Mouse (Mus musculus) heart, adult 2 months (tissue): ENCODE results near the gene Gm12830. TPM values are rescaled to one million over a fixed set of nuclear protein-coding genes. Genes with fewer than 3 reads are reported as not detected.

Source experiments
- DNase-seq, 2 experiments: peaks; one replicate each; pipeline ENCODE4 v3.0.0; 2021
- H3K27ac ChIP-seq: fragments of 200-600 bp; 2 replicates; pipeline ENCODE4 v1.8.1; 2022
- H3K27me3 ChIP-seq: fragments of 200-500 bp; 2 replicates; pipeline ENCODE4 v1.6.1; 2012; ENCODE audit warnings: mild to moderate bottlenecking, low read length, inconsistent platforms, mixed read lengths; ENCODE audit not compliant: control insufficient read depth, insufficient read depth
- H3K36me3 ChIP-seq: fragments of 200-500 bp; 2 replicates; pipeline ENCODE4 v1.6.1; 2012; ENCODE audit warnings: low read length, inconsistent platforms; ENCODE audit not compliant: control insufficient read depth, insufficient read depth
- H3K4me1 ChIP-seq: fragments of 200-500 bp; 2 replicates; pipeline ENCODE4 v1.6.1; 2011; ENCODE audit warnings: low read length; ENCODE audit not compliant: control insufficient read depth, insufficient read depth
- H3K4me3 ChIP-seq: fragments of 200-600 bp; 2 replicates; pipeline ENCODE4 v1.8.1; 2022
- H3K79me2 ChIP-seq: fragments of 200-500 bp; replicated peaks from 2 replicates; pipeline ENCODE4 v1.6.1; 2012; ENCODE audit warnings: mild to moderate bottlenecking, inconsistent platforms, low read length, moderate library complexity, mixed read lengths; ENCODE audit not compliant: control insufficient read depth, insufficient read depth
- H3K9ac ChIP-seq: fragments of 200-500 bp; 2 replicates; pipeline ENCODE4 v1.6.1; 2012; ENCODE audit warnings: low read depth, mild to moderate bottlenecking, control low read depth, inconsistent platforms, low read length, mixed read lengths
- CTCF ChIP-seq: fragments of 200-600 bp; IDR thresholded peaks from 2 replicates; pipeline ENCODE4 v1.8.1; 2022; ENCODE audit warnings: antibody characterized with exemption, mild to moderate bottlenecking, moderate library complexity
- EP300 ChIP-seq: fragments of 200-500 bp; IDR thresholded peaks from 2 replicates; pipeline ENCODE4 v1.6.1; 2011; ENCODE audit warnings: low read depth, low read length, control low read depth; ENCODE audit not compliant: insufficient read depth
- POLR2A ChIP-seq: fragments of 200-500 bp; IDR thresholded peaks from 2 replicates; pipeline ENCODE4 v1.6.1; 2011; ENCODE audit warnings: mild to moderate bottlenecking, low read depth, low read length, control low read depth; ENCODE audit not compliant: insufficient read depth
- WGBS: fragments of 180-500 bp; shearing (Covaris S2); methylation state at CpG from one replicate; pipeline ENCODE4 v1.1.7; 2018; 5-methylcytosine and 5-hydroxymethylcytosine counted together
- intact Hi-C: fragments of 180-260 bp; cut with DNase I; formaldehyde crosslinking; loops from one replicate; pipeline ENCODE4 v1.15.1; 2025
- long read RNA-seq: library from polyadenylated mRNA; stranded (forward); transcript quantifications from one replicate; pipeline ENCODE4 v2.0.0, GENCODE M21; 2021
- polyA plus RNA-seq: library from polyadenylated mRNA; depleted of rRNA; stranded (reverse); fragments of >200 nt; gene quantifications from 2 replicates; pipeline ENCODE4 v1.2.3, GENCODE M21; 2012; rRNA removed
- total RNA-seq, 2 experiments: library from RNA; stranded (reverse); gene quantifications; 2 replicates each; pipeline ENCODE4 v1.2.3; 2021

Gm12830 gene
- total RNA-seq (not detected), polyA plus RNA-seq (not detected in 2 replicates)
- long read RNA-seq, result 0 reads

DNA sequence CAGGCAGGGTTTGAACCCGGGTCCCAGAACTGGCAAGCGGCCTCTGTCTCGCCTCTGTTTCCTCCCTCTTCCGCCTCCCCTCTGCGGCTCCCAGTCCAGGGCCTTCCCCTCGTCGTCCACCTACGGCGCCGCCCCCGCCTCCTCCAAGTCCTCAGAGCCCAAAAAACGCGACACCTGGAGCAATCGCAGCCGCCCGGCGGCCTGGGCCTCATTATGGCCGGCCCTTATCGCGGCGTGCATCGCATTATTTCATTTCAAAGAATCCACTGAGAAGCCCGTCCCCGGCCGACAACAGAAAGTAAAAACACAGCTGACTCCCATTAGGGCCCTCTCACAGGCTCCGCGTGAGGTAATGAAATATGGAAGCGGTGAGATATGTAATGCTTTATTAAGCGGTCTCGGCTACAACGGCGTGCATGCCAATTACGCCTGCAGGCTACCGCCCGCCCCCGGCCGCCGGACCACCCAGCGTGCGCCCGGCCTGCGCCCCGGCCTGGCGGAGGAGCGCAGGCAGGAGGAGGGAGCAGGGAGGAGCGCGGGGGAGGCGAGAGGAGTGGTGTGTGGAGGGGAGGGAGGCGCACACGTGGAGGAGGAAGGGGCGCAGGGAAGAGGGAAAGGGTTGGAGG, at the start of gene Gm12830:
Gene Gm12830, plus strand, starts transcription at position 156 of the 626 bp plus-strand sequence.
- H3K9ac ChIP-seq, result peak within 1 kb of the TSS; percentile 47; the same call in 1 of the 2 replicates
- no peak for TF ChIP-seq EP300
- no peak for TF ChIP-seq CTCF
- no peak for TF ChIP-seq POLR2A
- no peaks in the 10 kb centered on the region for H3K36me3 ChIP-seq
- H3K27ac ChIP-seq, result no peak within 1 kb of the TSS
- WGBS, result 2% methylated on average over 51 of the region's 51 CpGs
- no peaks in the 10 kb centered on the region for H3K27me3 ChIP-seq
- peak within 1 kb of the TSS; percentile 59 for H3K4me3 ChIP-seq
- H3K79me2 ChIP-seq, result no peaks in the 10 kb centered on the region
- no peaks in the 10 kb centered on the region for H3K4me1 ChIP-seq
- DNase-seq, result peak; percentile 41 to 47
- intact Hi-C loops, result no loop called here

DNA sequence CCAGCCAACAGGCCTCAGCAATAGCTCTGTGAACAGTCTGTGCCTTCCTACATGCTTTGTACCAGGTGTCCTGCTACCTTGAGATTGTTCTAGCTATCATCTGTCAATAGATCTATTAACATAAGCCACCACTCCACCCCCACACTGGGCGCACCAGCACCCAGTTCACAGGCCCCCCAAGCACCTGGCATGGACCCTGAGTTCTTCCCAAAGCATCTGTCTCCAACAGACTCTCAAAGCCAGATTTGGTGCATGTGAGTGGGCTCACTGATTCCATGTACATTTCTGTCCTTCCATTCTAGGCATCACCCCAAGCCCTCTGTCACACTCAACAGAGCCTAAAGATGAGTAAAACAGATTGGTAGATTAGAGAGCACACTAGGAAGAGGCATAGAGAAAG, 48.2 kb upstream of the Gm12830 start:
- 100% methylated on average over 1 of the region's 1 CpGs for WGBS
- no peak for DNase-seq
- TF ChIP-seq POLR2A (no peak), CTCF (no peak), EP300 (no peak)
- no peaks in the 10 kb centered on the region for H3K4me1 ChIP-seq
- H3K79me2 ChIP-seq, result no peaks in the 10 kb centered on the region
- no peak overlapping the region for H3K27ac ChIP-seq
- no peaks in the 10 kb centered on the region for H3K36me3 ChIP-seq
- H3K9ac ChIP-seq, result no peak overlapping the region
- no peaks in the 10 kb centered on the region for H3K27me3 ChIP-seq
- intact Hi-C loops, result no loop called here
- no peak overlapping the region for H3K4me3 ChIP-seq

DNA sequence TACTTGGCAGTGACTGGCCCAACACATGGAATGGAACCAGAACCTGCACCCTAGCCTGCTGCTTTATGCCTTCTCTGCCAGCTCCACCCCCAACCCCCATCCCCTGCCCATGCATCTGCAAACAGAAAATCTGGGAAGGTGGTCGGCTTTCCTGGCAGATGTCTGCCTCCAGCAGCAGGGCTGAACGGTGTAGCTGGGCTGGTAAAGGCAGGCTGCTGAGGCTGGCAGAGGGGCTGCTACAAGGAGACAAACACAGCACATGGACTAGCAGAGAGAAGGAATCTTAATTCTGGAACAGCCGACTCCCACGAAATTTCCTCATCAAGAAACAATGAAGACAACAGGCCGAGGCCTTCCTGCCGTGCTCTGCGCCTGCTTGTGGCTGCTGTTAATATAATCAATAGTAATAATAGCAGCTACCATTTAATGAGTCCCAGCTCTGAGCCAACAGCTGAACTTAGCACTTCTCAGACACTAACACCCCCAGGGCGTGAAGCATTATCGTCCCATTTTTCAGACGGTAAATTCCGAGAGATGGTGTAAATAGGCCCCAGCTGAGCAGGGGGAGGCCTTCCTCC, 43.8 kb upstream of the Gm12830 start:
- H3K9ac ChIP-seq, result no peak overlapping the region
- no peaks in the 10 kb centered on the region for H3K27me3 ChIP-seq
- no peak overlapping the region for H3K4me3 ChIP-seq
- H3K4me1 ChIP-seq, result no peaks in the 10 kb centered on the region
- TF ChIP-seq EP300 (no peak), CTCF (no peak), POLR2A (no peak)
- H3K27ac ChIP-seq, result no peak overlapping the region
- H3K79me2 ChIP-seq, result no peaks in the 10 kb centered on the region
- DNase-seq, result no peak
- 50% methylated on average over 11 of the region's 11 CpGs for WGBS
- H3K36me3 ChIP-seq, result no peaks in the 10 kb centered on the region
- intact Hi-C loops, result no loop called here

DNA sequence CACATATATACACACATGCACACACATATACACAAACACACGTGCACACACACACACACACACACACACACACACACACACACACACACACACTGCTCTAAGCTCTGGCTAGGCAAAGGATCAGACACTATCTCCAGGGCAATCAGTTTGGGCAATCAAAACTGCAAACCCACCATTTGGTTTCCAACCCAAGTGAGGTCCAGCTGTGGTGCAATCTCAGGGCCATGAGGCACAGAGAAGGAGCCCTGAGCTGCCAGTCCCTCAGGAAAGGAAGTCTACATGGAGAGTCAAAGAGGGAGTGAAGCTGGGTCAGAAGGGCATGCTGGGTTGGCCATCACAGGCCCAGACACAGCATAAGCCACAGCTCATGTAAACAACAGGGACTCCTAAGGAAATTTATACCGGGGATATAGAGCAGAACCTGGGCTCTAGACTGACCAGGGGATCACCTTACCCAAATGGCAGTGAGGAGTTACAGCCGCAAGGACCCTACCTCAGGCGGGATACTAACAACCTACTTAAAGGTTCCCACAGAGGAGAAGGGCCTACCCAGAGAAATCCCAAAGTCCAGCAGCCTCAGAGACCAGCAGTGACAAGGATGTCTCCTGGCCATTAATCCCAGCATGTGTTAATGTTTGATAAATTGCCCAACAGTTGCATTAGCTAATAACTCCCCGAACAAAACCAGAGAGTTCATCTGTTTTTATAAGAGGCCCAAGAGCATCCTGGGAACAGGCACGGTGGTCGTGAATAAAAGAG, 42.6 kb upstream of the Gm12830 start:
- no peaks in the 10 kb centered on the region for H3K4me1 ChIP-seq
- WGBS, result 65% methylated on average over 7 of the region's 7 CpGs
- no peak overlapping the region for H3K4me3 ChIP-seq
- no peaks in the 10 kb centered on the region for H3K79me2 ChIP-seq
- intact Hi-C loops, result no loop called here
- TF ChIP-seq POLR2A (no peak), EP300 (no peak), CTCF (no peak)
- no peak overlapping the region for H3K27ac ChIP-seq
- peak in 1 of 2 experiments; percentile 5 for DNase-seq
- no peaks in the 10 kb centered on the region for H3K36me3 ChIP-seq
- no peaks in the 10 kb centered on the region for H3K27me3 ChIP-seq
- no peak overlapping the region for H3K9ac ChIP-seq

DNA sequence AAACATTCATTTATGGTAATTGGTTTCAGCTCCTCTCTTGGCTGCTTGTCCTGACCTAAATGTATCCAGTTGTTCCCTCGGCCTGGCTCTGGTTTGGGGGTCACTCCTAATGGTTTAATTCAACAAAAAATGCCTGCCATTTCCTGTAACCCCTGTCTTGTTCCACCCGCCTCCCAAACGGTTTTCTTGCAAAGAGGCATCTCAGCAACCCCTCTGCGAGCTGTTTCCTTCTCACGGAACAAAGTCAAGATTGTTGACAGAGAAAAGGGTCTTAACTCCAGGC, 42.1 kb upstream of the Gm12830 start:
- 56% methylated on average over 5 of the region's 5 CpGs for WGBS
- Histone ChIP-seq H3K4me1 (no peaks in the 10 kb centered on the region), H3K27me3 (no peaks in the 10 kb centered on the region), H3K36me3 (no peaks in the 10 kb centered on the region), H3K79me2 (no peaks in the 10 kb centered on the region), H3K27ac (no peak overlapping the region), H3K4me3 (no peak overlapping the region), H3K9ac (no peak overlapping the region)
- no peak for DNase-seq
- TF ChIP-seq POLR2A (no peak), EP300 (no peak), CTCF (no peak)
- intact Hi-C loops, result no loop called here

DNA sequence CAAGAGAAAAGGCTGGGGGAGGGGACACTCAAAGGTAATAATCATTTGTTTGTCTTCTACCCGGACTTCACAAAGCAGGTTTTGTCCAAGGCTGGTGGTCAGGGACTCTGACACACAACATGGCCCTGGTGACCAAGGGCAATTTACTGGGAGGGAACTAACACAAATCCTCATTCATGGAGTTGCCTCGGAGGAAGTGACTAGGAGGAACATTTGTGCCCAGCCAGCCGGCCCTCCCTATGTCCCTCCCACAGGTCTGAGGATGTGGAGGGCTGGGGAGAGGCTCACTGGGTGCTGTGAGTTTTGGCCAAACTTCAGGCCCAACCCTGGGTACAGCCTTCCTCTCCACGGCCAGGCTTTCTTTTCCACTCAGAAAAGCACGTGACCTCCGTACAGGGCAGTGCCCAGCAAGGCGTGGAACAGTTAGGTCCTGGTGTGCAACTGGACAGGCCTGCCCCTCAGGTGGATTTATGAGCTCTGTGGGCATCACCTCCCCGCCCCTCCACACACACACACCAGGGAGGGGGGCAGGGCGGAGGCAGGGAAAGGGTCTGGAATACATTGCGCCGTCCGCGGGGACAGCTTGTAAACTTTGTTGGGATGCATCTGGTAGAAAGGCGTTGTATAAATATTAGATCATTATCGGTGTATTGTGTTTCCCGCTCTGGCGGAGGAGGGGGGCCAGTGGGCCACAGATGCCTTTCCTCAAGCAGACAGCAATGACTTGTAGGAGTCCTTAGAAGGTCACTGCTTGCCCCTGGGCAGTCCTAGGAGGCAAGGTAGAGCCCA, 41.6 kb upstream of the Gm12830 start:
- H3K27me3 ChIP-seq, result no peaks in the 10 kb centered on the region
- H3K79me2 ChIP-seq, result no peaks in the 10 kb centered on the region
- WGBS, result 69% methylated on average over 17 of the region's 17 CpGs
- no peak overlapping the region for H3K4me3 ChIP-seq
- intact Hi-C loops, result no loop called here
- no peak overlapping the region for H3K9ac ChIP-seq
- DNase-seq, result peak; percentile 6 to 14
- H3K36me3 ChIP-seq, result no peaks in the 10 kb centered on the region
- TF ChIP-seq POLR2A, result no peak
- no peak for TF ChIP-seq CTCF
- no peak for TF ChIP-seq EP300
- H3K27ac ChIP-seq, result no peak overlapping the region
- no peaks in the 10 kb centered on the region for H3K4me1 ChIP-seq
